Mouse (Mus musculus): ENCODE measurements around the gene P2ry6.

- TF ChIP-seq CTCF (IDR thresholded peaks at IDR 0.05; ENCODE audit: extremely low read depth, insufficient read depth, low read length): no peak
- TF ChIP-seq POLR2A (IDR thresholded peaks at IDR 0.05; ENCODE audit: extremely low read depth, insufficient read depth, low read length): no peak
These were observed 6.1 kb downstream of the P2ry6 start for GRCm38 (mm10) chr7:100968376-100968775.
